Mouse (Mus musculus): Measurements from ENCODE around the gene Fbln2.

DNA sequence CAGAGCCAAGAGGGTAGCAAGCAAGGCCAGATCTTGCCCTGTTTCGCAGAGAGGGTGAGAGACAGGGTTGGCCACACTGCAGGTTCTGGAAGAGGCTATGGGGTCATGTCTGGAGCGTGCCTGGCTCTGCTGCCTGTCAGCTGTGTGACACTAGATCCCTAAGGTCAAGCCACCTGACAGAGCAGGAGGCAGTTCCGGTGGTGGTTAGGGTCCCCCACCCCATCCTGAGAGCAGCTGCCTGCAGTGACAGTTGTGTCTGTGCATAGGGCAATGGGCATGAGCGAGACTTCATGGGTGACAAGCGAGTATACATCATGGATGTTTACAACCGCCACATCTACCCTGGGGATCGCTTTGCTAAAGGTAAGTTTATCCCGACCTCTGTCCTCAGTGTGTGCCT is 43.1 kb upstream of the Fbln2 start:
- TF ChIP-seq EP300 (IDR thresholded peaks at IDR 0.05; ENCODE audit: insufficient read depth, low read depth, low read length) (no peak), CTCF (IDR thresholded peaks at IDR 0.05) (no peak), POLR2A (IDR thresholded peaks at IDR 0.05; ENCODE audit: insufficient read depth, low read depth, low read length) (no peak)

Data from heart, adult 2 months (tissue).